Mouse (Mus musculus): ENCODE results near the gene Rho. TPM values are rescaled to one million over a fixed set of nuclear protein-coding genes. Genes with fewer than 3 reads are reported as not detected.
A peak's percentile ranks its signal among the peaks of the same experiment; 100 is the strongest.

The Rho gene
- total and polyA plus RNA-seq, 3 experiments, result 0.11 TPM; not detected in 2

DNA sequence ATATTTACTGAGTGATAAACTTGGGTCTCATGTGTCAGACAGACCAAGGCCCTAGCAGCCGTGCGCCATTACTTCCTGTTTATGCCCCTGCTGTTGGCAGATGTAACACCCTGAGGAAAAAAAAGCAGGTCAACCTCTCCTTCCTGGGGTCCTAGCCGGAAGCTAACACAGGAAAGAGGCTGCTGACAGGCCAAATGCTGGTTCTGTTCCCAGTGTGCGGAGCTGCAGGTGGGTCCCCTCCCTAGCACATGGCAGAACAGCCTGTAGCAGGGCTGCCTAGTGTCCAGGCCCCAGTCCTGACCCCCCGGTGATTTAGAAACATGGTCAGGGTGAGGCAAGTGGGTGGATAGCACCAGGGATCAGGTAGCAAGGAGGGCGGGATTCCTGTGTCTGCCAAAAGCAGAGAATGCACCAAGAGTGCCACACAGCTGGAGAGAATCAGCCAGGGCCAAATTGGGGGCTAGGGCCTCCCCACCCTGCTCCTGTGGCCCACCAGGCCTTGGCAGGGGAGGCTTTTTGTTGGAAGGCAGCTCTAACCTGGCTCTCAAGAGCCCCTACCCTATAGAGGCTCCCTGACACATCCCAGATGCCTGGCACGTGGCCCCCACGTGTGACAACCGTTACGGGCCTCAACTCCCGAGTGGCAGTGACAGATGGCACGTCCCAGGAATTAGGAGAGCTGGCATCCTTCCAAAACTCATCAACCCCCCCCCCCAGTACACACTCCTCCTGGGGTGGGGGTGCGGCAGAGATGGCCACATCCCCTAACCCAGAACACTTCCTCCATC lies 39.9 kb downstream of the Rho start:
- peak; percentile 23 for DNase-seq (ENCODE audit: low read depth, low spot score)
- no peaks in the 10 kb centered on the region for H3K79me2 ChIP-seq (ENCODE audit: control insufficient read depth, insufficient read depth, low read length, poor library complexity)
- no peaks in the 10 kb centered on the region for H3K9me3 ChIP-seq (replicated peaks; ENCODE audit: insufficient read depth, low read length)
- no peaks in the 10 kb centered on the region for H3K27me3 ChIP-seq (ENCODE audit: control insufficient read depth in 1 of 2, insufficient read depth in 2 of 2, low read length in 2 of 2)
- TF ChIP-seq E2F4 (IDR thresholded peaks at IDR 0.05; ENCODE audit: borderline replicate concordance, low read depth, low read length), result no peak
- TF ChIP-seq TAL1 (IDR thresholded peaks at IDR 0.05; ENCODE audit: low read length), result no peak
- no peak for TF ChIP-seq ZNF384 (IDR thresholded peaks at IDR 0.05; ENCODE audit: low read depth, low read length)
- no peak for TF ChIP-seq ZMIZ1 (IDR thresholded peaks at IDR 0.05; ENCODE audit: low read depth, low read length)
- no peak for TF ChIP-seq ZC3H11A (IDR thresholded peaks at IDR 0.05; ENCODE audit: low read depth, low read length)
- no peak for TF ChIP-seq MXI1 (IDR thresholded peaks at IDR 0.05; ENCODE audit: low read depth, low read length)
- no peak for TF ChIP-seq SMC3 (IDR thresholded peaks at IDR 0.05; ENCODE audit: low read depth, low read length)
- no peak for TF ChIP-seq MEF2A (IDR thresholded peaks at IDR 0.05; ENCODE audit: extremely low read depth, insufficient replicate concordance, low read depth, low read length, poor library complexity, severe bottlenecking)
- no peak for TF ChIP-seq RAD21 (IDR thresholded peaks at IDR 0.05; ENCODE audit: low read depth, low read length)
- TF ChIP-seq NELFE (IDR thresholded peaks at IDR 0.05; ENCODE audit: low read depth, low read length), result no peak
- no peak for TF ChIP-seq POLR2A (IDR thresholded peaks at IDR 0.05; ENCODE audit: control insufficient read depth in 1 of 2, insufficient read depth in 1 of 2, low read depth in 1 of 2, low read length in 2 of 2, poor library complexity in 1 of 2)
- no peak for TF ChIP-seq POLR2AphosphoS2 (IDR thresholded peaks at IDR 0.05; ENCODE audit: low read length)
- no peak overlapping the region for H3K4me3 ChIP-seq (ENCODE audit: control insufficient read depth in 1 of 2, insufficient read depth in 1 of 2, low read depth in 2 of 2, low read length in 2 of 2)
- H3K27ac ChIP-seq (ENCODE audit: control insufficient read depth, low read depth, low read length), result no peak overlapping the region
- H3K9ac ChIP-seq (ENCODE audit: control insufficient read depth, low read depth, low read length, poor library complexity, severe bottlenecking), result no peak overlapping the region
- no peaks in the 10 kb centered on the region for H3K4me1 ChIP-seq (ENCODE audit: control insufficient read depth in 1 of 2, insufficient read depth in 2 of 2, low read length in 2 of 2)
- no peaks in the 10 kb centered on the region for H3K36me3 ChIP-seq (ENCODE audit: control insufficient read depth in 1 of 2, insufficient read depth in 2 of 2, low read length in 2 of 2)

GRCm38 (mm10) chr6:115972083-115972764 lies 40.7 kb downstream of the Rho start:
- Histone ChIP-seq H3K9me3 (replicated peaks; ENCODE audit: insufficient read depth, low read length) (no peaks in the 10 kb centered on the region), H3K9ac (ENCODE audit: control insufficient read depth, low read depth, low read length, poor library complexity, severe bottlenecking) (no peak overlapping the region), H3K79me2 (ENCODE audit: control insufficient read depth, insufficient read depth, low read length, poor library complexity) (no peaks in the 10 kb centered on the region), H3K36me3 (ENCODE audit: control insufficient read depth in 1 of 2, insufficient read depth in 2 of 2, low read length in 2 of 2) (no peaks in the 10 kb centered on the region), H3K4me3 (ENCODE audit: control insufficient read depth in 1 of 2, insufficient read depth in 1 of 2, low read depth in 2 of 2, low read length in 2 of 2) (no peak overlapping the region), H3K27ac (ENCODE audit: control insufficient read depth, low read depth, low read length) (no peak overlapping the region), H3K27me3 (ENCODE audit: control insufficient read depth in 1 of 2, insufficient read depth in 2 of 2, low read length in 2 of 2) (no peaks in the 10 kb centered on the region), H3K4me1 (ENCODE audit: control insufficient read depth in 1 of 2, insufficient read depth in 2 of 2, low read length in 2 of 2) (no peaks in the 10 kb centered on the region)
- no peak for DNase-seq (ENCODE audit: low read depth, low spot score)
- TF ChIP-seq ZNF384 (IDR thresholded peaks at IDR 0.05; ENCODE audit: low read depth, low read length) (no peak), HCFC1 (IDR thresholded peaks at IDR 0.05; ENCODE audit: low read depth, low read length) (no peak), TAL1 (IDR thresholded peaks at IDR 0.05; ENCODE audit: low read length) (no peak), CHD2 (IDR thresholded peaks at IDR 0.05; ENCODE audit: low read length) (no peak), BHLHE40 (IDR thresholded peaks at IDR 0.05; ENCODE audit: borderline replicate concordance, low read depth, low read length) (no peak), MYC (IDR thresholded peaks at IDR 0.05; ENCODE audit: low read depth, low read length) (no peak), E2F4 (IDR thresholded peaks at IDR 0.05; ENCODE audit: borderline replicate concordance, low read depth, low read length) (no peak), TBP (IDR thresholded peaks at IDR 0.05; ENCODE audit: low read depth, low read length) (no peak), MAZ (IDR thresholded peaks at IDR 0.05; ENCODE audit: low read depth, low read length) (no peak), RAD21 (IDR thresholded peaks at IDR 0.05; ENCODE audit: low read depth, low read length) (no peak), JUND (IDR thresholded peaks at IDR 0.05; ENCODE audit: low read depth, low read length) (no peak), KAT2A (conservative IDR thresholded peaks at IDR 0.05; ENCODE audit: low read depth, low read length) (no peak), ZMIZ1 (IDR thresholded peaks at IDR 0.05; ENCODE audit: low read depth, low read length) (no peak), GABPA (IDR thresholded peaks at IDR 0.05; ENCODE audit: low read depth, low read length) (no peak), MEF2A (IDR thresholded peaks at IDR 0.05; ENCODE audit: extremely low read depth, insufficient replicate concordance, low read depth, low read length, poor library complexity, severe bottlenecking) (no peak), ZC3H11A (IDR thresholded peaks at IDR 0.05; ENCODE audit: low read depth, low read length) (no peak), ZKSCAN1 (IDR thresholded peaks at IDR 0.05; ENCODE audit: low read depth, low read length) (no peak)
